Mouse (Mus musculus): ENCODE data around the gene Foxl1. TPM values are rescaled to one million over a fixed set of nuclear protein-coding genes. Genes with fewer than 3 reads are reported as not detected.

The Foxl1 gene
- polyA plus RNA-seq, 1 experiment, result 0.55 TPM

GRCm38 (mm10) chr8:121117186-121117651, 10.5 kb upstream of the Foxl1 start:
- 4% methylated on average over 62 of the region's 62 CpGs for WGBS
- Histone ChIP-seq H3K4me1 (ENCODE audit: control insufficient read depth, insufficient read depth, low read length) (no peaks in the 10 kb centered on the region), H3K4me3 (replicated peaks; ENCODE audit: control insufficient read depth, low read depth, low read length) (no peak overlapping the region), H3K27ac (ENCODE audit: control insufficient read depth, insufficient read depth, low read depth, low read length, poor library complexity) (no peak overlapping the region)
- no peak for TF ChIP-seq CTCF (IDR thresholded peaks at IDR 0.05; ENCODE audit: control insufficient read depth, insufficient read depth, low read length)
- no peak for TF ChIP-seq POLR2A (IDR thresholded peaks at IDR 0.05; ENCODE audit: borderline replicate concordance, control insufficient read depth, low read depth, low read length)

DNA sequence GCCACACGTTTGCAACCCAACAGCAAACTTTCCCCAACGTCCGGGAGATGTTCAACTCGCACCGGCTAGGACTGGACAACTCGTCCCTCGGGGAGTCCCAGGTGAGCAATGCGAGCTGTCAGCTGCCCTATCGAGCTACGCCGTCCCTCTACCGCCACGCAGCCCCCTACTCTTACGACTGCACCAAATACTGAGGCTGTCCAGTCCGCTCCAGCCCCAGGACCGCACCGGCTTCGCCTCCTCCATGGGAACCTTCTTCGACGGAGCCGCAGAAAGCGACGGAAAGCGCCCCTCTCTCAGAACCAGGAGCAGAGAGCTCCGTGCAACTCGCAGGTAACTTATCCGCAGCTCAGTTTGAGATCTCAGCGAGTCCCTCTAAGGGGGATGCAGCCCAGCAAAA, 9.8 kb upstream of the Foxl1 start:
- 6% methylated on average over 28 of the region's 28 CpGs for WGBS
- Histone ChIP-seq H3K4me3 (replicated peaks; ENCODE audit: control insufficient read depth, low read depth, low read length) (no peak overlapping the region), H3K4me1 (ENCODE audit: control insufficient read depth, insufficient read depth, low read length) (no peaks in the 10 kb centered on the region), H3K27ac (ENCODE audit: control insufficient read depth, insufficient read depth, low read depth, low read length, poor library complexity) (no peak overlapping the region)
- TF ChIP-seq POLR2A (IDR thresholded peaks at IDR 0.05; ENCODE audit: borderline replicate concordance, control insufficient read depth, low read depth, low read length) (no peak), CTCF (IDR thresholded peaks at IDR 0.05; ENCODE audit: control insufficient read depth, insufficient read depth, low read length) (no peak)

DNA sequence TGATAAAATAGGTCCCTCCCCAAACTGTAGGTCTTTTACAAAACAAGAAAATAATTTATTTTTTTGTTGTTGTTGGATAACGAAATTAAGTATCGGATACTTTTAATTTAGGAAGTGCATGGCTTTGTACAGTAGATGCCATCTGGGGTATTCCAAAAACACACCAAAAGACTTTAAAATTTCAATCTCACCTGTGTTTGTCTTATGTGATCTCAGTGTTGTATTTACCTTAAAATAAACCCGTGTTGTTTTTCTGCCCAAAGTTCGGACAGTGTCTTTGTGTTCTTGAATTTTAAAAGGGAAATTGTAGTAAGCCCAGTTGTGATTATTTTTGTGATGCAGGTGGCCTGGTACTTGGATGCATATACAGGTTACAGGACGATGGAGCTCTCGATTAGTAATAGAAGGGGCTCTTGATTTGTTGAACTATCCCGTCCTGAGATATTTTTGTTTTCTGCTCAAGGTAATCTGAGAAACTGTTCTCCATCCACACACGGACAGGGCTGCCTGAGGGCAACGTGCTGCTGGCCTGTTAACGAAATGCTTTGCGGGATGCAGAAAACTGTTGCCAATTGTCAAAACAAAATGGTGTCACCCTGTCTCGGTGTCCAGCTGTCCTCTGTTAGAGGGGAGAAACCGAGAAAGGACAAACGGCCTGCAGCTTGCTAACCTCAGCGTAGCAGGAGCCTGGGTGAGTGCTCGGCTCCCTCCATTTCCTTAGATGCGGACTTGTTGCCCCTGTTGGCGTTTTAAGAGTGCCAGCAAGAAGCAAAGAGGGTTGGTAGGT, 8.9 kb upstream of the Foxl1 start:
- TF ChIP-seq CTCF (IDR thresholded peaks at IDR 0.05; ENCODE audit: control insufficient read depth, insufficient read depth, low read length), result no peak
- no peak for TF ChIP-seq POLR2A (IDR thresholded peaks at IDR 0.05; ENCODE audit: borderline replicate concordance, control insufficient read depth, low read depth, low read length)

DNA sequence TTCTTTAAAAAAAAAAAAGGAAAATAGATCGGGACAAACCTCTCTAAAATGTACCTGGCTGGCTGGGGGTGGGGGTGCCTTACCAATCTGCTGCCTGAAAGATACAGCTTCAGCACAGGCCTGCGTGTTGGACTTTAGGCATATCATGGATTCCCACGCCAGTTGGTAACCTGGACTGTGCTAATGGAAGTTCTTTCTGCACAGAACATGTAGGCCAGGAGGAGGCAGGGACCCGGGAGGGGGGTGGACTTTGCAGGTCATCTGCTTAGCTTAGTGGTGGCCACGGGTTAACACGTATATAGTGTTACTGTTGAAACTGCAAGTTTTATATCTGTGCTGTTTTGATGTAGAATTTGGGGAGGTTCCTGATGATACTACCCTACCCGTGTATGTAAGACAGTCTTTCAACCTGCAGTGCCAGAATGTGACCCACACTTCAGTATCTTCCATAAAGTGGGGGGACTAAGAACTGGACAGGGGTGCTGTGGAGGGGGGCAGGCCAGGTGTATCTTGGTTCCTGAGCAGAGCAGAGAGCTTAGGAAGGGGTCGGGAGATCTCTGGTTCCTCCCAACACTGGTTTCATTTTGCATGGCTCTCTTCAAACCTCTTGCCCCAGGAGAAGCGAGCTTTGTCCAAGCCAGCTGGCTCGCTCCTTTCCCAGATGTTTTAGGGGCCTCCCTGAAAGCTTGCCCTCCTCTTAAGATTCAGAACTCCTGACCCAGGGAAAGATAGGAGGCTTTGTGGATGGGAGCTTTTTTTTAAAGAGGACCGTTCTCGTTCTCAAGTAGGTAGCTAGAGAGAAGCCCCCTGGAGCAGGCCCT, 7.9 kb upstream of the Foxl1 start:
- Histone ChIP-seq H3K4me1 (ENCODE audit: control insufficient read depth, insufficient read depth, low read length) (no peaks in the 10 kb centered on the region), H3K27ac (ENCODE audit: control insufficient read depth, insufficient read depth, low read depth, low read length, poor library complexity) (no peak overlapping the region), H3K4me3 (replicated peaks; ENCODE audit: control insufficient read depth, low read depth, low read length) (no peak overlapping the region)
- WGBS, result 43% methylated on average over 12 of the region's 12 CpGs
- TF ChIP-seq POLR2A (IDR thresholded peaks at IDR 0.05; ENCODE audit: borderline replicate concordance, control insufficient read depth, low read depth, low read length), result no peak
- no peak for TF ChIP-seq CTCF (IDR thresholded peaks at IDR 0.05; ENCODE audit: control insufficient read depth, insufficient read depth, low read length)

More for the DNA sequence above, 8.9 kb upstream of the Foxl1 start:
- Histone ChIP-seq H3K4me3 (replicated peaks; ENCODE audit: control insufficient read depth, low read depth, low read length) (no peak overlapping the region), H3K27ac (ENCODE audit: control insufficient read depth, insufficient read depth, low read depth, low read length, poor library complexity) (no peak overlapping the region), H3K4me1 (ENCODE audit: control insufficient read depth, insufficient read depth, low read length) (no peaks in the 10 kb centered on the region)
- WGBS, result 13% methylated on average over 18 of the region's 18 CpGs

DNA sequence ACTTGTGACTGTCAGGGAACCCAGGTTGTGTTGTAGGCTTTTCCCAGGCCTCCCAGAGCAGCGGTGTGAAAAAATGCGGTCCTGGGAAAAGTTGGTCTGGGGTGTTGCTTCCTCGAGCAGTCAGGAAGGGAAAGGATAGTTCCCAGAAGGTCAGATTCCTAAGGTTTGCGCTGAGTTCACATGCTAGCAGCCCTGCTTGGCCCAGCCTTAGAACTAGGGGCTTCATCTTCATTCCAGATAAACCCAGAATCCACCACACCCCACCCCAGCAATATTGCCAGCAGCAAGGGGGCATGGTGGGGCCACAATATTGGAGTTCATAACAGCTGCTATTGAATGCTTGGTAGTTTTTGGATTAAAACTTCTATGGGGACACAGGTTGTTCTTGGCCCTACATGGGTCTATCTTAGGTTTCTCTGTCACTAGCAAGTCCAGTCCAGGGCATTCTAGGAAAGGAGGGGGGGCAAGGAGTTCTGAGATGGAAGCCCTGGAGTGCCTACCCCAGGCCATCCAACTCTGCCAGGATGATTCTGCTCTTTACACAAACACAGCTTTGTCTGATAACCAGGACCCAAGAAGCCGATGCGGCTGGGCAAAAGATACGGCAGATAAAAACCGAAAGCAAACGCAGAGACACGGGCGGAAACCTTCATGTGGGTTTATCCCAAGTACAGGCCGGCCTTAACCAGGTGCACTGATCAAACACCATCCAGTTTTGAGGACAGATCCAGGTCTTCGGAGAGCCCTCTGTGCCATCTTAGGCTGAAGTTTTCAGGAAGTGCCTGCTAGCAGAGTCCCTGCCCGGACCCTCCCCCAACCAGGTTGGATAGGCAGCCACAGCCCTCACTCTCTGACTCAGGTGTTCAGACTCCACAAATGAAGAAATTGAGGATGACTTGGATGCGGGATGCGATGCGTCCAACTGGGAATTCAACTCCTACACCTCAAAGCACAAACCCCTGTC, 7.0 kb upstream of the Foxl1 start:
- H3K27ac ChIP-seq (ENCODE audit: control insufficient read depth, insufficient read depth, low read depth, low read length, poor library complexity), result no peak overlapping the region
- TF ChIP-seq POLR2A (IDR thresholded peaks at IDR 0.05; ENCODE audit: borderline replicate concordance, control insufficient read depth, low read depth, low read length), result no peak
- no peak for TF ChIP-seq CTCF (IDR thresholded peaks at IDR 0.05; ENCODE audit: control insufficient read depth, insufficient read depth, low read length)
- H3K4me3 ChIP-seq (replicated peaks; ENCODE audit: control insufficient read depth, low read depth, low read length), result no peak overlapping the region
- H3K4me1 ChIP-seq (ENCODE audit: control insufficient read depth, insufficient read depth, low read length), result no peaks in the 10 kb centered on the region
- WGBS, result 29% methylated on average over 17 of the region's 17 CpGs

GRCm38 (mm10) chr8:121121704-121122103, 6.0 kb upstream of the Foxl1 start:
- Histone ChIP-seq H3K4me3 (replicated peaks; ENCODE audit: control insufficient read depth, low read depth, low read length) (no peak overlapping the region), H3K4me1 (ENCODE audit: control insufficient read depth, insufficient read depth, low read length) (no peaks in the 10 kb centered on the region), H3K27ac (ENCODE audit: control insufficient read depth, insufficient read depth, low read depth, low read length, poor library complexity) (no peak overlapping the region)
- WGBS, result 55% methylated on average over 8 of the region's 8 CpGs
- TF ChIP-seq POLR2A (IDR thresholded peaks at IDR 0.05; ENCODE audit: borderline replicate concordance, control insufficient read depth, low read depth, low read length) (no peak), CTCF (IDR thresholded peaks at IDR 0.05; ENCODE audit: control insufficient read depth, insufficient read depth, low read length) (no peak)

- TF ChIP-seq POLR2A (IDR thresholded peaks at IDR 0.05; ENCODE audit: borderline replicate concordance, control insufficient read depth, low read depth, low read length), result no peak
- no peak for TF ChIP-seq CTCF (IDR thresholded peaks at IDR 0.05; ENCODE audit: control insufficient read depth, insufficient read depth, low read length)
- no peaks in the 10 kb centered on the region for H3K4me1 ChIP-seq (ENCODE audit: control insufficient read depth, insufficient read depth, low read length)
- 63% methylated on average over 7 of the region's 7 CpGs for WGBS
- H3K27ac ChIP-seq (ENCODE audit: control insufficient read depth, insufficient read depth, low read depth, low read length, poor library complexity), result no peak overlapping the region
- H3K4me3 ChIP-seq (replicated peaks; ENCODE audit: control insufficient read depth, low read depth, low read length), result no peak overlapping the region
These were observed 5.4 kb upstream of the Foxl1 start for GRCm38 (mm10) chr8:121122368-121122767.
